Mouse (Mus musculus): Measurements from ENCODE around the gene Abca8a.

The Abca8a gene

DNA sequence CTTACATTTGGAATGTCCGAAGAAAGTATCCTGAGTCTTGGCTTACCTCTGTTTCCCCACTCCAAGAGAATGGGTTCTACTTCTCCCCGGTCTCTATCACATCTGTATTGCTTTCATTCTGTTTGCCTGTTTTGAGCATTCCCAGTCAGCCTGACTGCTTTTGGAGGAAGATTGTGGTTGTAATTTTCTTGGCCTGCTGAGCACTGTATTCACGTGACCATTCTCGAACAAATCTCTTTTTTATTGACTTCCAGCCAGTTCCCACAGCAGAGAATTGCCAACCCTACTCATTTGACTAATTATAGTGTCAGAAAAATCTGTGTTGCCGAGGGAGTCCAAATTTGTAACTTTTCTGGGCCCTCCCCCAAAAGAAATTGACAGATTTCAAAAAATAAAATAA is at the start of gene Abca8a:
TSS of gene Abca8a (minus strand) at position 121 of the 400 bp plus-strand sequence.
- in situ Hi-C loops (cut with MboI; ENCODE audit: low pct_unique_long_range_greater_than_20kb in 1 of 2, low sequenced_read_pairs in 2 of 2, unreplicated experiment in 1 of 2) = no loop called here

DNA sequence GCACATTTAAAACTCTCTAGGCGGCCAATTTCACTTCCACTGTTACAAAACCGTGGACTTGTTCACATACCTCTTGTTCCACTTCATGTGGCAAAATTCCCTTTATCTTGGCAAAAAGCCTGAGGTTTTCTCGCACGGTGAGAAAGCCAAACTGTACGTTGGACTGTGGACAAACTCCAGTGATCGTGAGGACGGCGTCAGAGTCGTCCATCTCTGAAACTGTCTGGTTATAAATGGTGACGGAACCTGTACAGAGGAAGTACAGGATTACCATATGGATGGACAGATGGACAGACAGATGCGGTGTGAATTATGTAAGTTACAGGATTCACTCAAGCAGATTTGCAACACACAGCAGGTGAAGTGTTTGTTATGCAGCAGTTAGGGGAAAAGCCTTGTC is 49.6 kb upstream of the Abca8a start:
- in situ Hi-C loops (cut with MboI; ENCODE audit: low pct_unique_long_range_greater_than_20kb in 1 of 2, low sequenced_read_pairs in 2 of 2, unreplicated experiment in 1 of 2) = no loop called here

- in situ Hi-C loops (cut with MboI; ENCODE audit: low pct_unique_long_range_greater_than_20kb in 1 of 2, low sequenced_read_pairs in 2 of 2, unreplicated experiment in 1 of 2) = no loop called here
These were observed 35.0 kb upstream of the Abca8a start for GRCm38 (mm10) chr11:110130760-110131159.

DNA sequence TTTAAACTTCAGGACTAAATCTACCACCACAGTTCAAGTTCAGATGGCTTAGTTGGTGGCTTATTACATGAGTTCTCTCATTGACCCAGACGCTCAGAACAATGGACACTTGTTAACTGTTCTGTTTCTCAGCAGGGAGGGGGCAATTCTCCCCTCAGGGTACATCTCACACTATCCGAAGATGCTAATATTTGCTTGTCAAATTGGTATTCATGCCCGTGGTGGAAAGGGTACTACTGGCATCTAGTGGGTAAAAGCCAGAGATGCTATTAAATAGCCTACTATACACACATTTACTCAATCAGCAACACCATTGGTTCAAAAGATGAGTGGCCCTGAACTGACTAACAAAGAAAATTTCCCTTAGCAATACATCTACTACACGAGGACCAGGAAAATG is 15.4 kb upstream of the Abca8a start:
- in situ Hi-C loops (cut with MboI; ENCODE audit: low pct_unique_long_range_greater_than_20kb in 1 of 2, low sequenced_read_pairs in 2 of 2, unreplicated experiment in 1 of 2) = no loop called here

GRCm38 (mm10) chr11:110101437-110101836 is 5.7 kb upstream of the Abca8a start:
- in situ Hi-C loops (cut with MboI; ENCODE audit: low pct_unique_long_range_greater_than_20kb in 1 of 2, low sequenced_read_pairs in 2 of 2, unreplicated experiment in 1 of 2) = no loop called here

DNA sequence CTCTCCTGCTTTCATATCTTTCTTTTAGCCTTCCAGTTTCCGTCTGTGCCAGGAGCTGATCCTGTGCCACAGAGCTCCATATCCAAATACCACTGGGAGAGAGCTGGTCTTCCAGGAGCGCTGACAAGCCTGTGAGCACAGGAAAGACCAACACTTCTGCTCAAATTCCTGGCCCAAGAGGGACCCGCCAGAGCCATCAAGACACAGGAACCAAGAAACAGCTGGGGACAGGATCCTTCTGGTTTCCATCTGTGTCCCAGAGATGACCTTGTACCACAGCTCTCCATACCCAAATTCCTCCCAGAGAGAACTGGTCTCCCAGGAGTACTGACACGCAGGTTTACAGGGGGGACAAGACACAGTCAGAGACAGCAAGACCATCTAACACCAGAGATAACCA is 3.1 kb upstream of the Abca8a start:
- in situ Hi-C loops (cut with MboI; ENCODE audit: low pct_unique_long_range_greater_than_20kb in 1 of 2, low sequenced_read_pairs in 2 of 2, unreplicated experiment in 1 of 2) = no loop called here

GRCm38 (mm10) chr11:110097465-110097864 is 1.7 kb upstream of the Abca8a start:
- in situ Hi-C loops (cut with MboI; ENCODE audit: low pct_unique_long_range_greater_than_20kb in 1 of 2, low sequenced_read_pairs in 2 of 2, unreplicated experiment in 1 of 2) = no loop called here

GRCm38 (mm10) chr11:110094846-110095380 is 865 bp downstream of the Abca8a start:
- in situ Hi-C loops (cut with MboI; ENCODE audit: low pct_unique_long_range_greater_than_20kb in 1 of 2, low sequenced_read_pairs in 2 of 2, unreplicated experiment in 1 of 2) = no loop called here

DNA sequence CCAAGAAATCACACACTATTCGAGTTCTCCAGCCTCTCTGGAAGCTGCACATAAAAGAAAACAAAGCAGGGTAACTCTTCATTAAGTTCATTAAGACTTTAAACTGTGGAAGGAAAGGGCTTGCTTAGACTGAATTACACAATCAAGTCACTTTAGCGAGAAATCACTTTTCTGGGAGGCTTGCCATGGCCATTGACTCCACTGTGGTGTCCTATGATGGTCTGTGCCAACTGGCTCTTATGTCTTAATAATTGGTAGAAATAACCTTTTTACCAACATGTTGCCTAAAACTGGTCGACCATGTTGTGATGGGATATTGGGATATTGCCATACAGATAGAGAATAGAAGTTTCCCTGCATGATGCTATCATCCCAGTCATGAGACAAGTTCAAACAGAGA is 1.5 kb downstream of the Abca8a start:
- in situ Hi-C loops (cut with MboI; ENCODE audit: low pct_unique_long_range_greater_than_20kb in 1 of 2, low sequenced_read_pairs in 2 of 2, unreplicated experiment in 1 of 2) = no loop called here

- in situ Hi-C loops (cut with MboI; ENCODE audit: low pct_unique_long_range_greater_than_20kb in 1 of 2, low sequenced_read_pairs in 2 of 2, unreplicated experiment in 1 of 2) = no loop called here
These were observed 4.5 kb downstream of the Abca8a start for GRCm38 (mm10) chr11:110091328-110091727.

DNA sequence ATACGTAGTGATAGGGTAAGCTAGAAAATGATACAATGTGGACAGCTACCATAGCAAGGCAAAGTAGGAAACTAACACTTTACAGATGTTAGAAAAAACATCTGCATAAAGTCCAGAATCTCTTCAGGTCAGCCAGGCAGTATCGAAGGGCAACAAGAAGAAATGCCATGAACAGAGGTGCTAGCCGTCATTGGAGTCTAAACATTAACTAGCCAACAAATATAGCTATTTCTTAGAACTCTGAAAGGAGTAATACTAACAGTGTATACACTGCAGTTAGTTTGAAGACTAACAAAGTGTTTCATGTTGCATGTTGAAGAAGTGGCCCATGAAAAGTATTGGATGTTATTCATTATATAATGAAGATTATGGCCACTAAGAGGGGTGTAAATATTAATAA is 23.6 kb downstream of the Abca8a start:
- in situ Hi-C loops (cut with MboI; ENCODE audit: low pct_unique_long_range_greater_than_20kb in 1 of 2, low sequenced_read_pairs in 2 of 2, unreplicated experiment in 1 of 2) = no loop called here

DNA sequence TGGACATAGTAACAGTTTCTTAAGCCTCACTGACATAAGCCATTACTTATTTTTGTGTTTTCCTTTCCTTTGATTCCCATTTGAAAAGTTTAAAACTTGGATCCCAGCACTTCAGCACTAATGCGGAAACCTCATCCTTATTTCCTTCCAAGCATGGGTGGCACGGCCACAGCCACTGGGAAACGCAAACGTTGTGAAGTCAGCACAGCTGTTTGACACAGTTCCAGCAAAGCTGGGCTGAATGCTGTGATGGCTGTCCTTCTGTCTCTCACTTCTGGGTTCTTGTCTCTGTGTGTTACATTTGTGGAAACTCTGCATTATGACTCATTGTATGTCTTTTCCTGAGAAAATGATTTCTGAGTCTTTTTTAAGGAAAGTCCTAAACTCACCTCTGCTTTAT is 34.7 kb downstream of the Abca8a start:
- in situ Hi-C loops (cut with MboI; ENCODE audit: low pct_unique_long_range_greater_than_20kb in 1 of 2, low sequenced_read_pairs in 2 of 2, unreplicated experiment in 1 of 2) = no loop called here

DNA sequence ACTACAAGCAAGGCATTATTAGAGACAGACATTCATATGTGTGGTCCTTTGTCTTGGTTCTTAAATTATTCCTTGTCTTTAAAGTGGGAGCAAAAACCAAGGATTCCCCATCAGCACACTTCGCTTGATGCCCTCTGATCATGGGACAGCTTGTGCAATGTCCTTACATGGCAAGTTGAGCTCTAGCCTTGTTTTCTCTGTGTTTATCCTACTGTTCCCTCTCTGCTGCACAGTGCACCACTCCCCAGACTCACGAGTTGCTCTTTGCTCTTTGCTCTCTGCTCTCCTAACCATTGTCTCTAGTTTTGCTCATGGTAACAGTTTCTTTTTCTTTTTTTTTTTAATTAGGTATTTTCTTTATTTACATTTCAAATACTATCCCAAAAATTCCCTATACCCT is 35.7 kb downstream of the Abca8a start:
- in situ Hi-C loops (cut with MboI; ENCODE audit: low pct_unique_long_range_greater_than_20kb in 1 of 2, low sequenced_read_pairs in 2 of 2, unreplicated experiment in 1 of 2) = no loop called here

DNA sequence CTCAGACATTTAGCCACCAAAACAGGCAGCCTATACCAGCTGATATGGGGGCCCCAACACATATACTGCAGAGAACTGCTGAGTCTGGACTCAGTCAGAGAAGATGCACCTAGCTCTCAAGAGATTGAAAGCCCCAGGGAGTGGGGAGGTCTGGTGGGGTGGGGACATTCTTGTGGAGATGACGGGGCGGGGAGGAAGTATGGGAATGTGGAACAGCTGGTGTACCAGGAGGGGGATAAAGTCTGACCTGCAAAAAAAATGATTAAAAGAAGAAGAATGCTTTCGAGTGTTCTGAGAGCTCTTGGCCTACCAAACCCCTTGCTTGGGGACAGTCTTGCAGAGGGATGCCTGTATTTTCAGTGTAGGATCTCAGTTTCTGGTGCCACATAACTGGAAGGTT is 42.1 kb downstream of the Abca8a start:
- in situ Hi-C loops (cut with MboI; ENCODE audit: low pct_unique_long_range_greater_than_20kb in 1 of 2, low sequenced_read_pairs in 2 of 2, unreplicated experiment in 1 of 2) = no loop called here

DNA sequence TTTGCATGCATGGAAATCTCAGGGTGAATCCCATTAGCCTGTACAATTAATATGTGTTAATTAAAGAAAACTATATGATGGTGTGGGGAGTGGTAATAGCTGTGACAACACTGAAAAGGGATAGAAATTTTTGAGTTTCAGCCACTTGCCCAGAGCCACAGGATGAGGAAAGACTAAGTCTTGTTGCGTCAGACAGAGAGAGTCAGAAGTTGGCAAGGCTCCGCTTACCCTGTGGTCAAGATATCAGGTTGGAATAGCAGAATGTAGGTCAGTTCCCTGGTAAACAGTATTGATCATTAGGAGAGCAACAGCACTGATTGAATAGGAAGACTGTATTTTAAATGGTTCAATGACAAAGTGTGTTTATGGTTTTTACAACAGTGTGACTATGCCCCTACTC is 58.0 kb downstream of the Abca8a start:
- in situ Hi-C loops (cut with MboI; ENCODE audit: low pct_unique_long_range_greater_than_20kb in 1 of 2, low sequenced_read_pairs in 2 of 2, unreplicated experiment in 1 of 2) = no loop called here

- in situ Hi-C loops (cut with MboI; ENCODE audit: low pct_unique_long_range_greater_than_20kb in 1 of 2, low sequenced_read_pairs in 2 of 2, unreplicated experiment in 1 of 2) = no loop called here
These were observed 66.7 kb downstream of the Abca8a start for GRCm38 (mm10) chr11:110028913-110029695.

DNA sequence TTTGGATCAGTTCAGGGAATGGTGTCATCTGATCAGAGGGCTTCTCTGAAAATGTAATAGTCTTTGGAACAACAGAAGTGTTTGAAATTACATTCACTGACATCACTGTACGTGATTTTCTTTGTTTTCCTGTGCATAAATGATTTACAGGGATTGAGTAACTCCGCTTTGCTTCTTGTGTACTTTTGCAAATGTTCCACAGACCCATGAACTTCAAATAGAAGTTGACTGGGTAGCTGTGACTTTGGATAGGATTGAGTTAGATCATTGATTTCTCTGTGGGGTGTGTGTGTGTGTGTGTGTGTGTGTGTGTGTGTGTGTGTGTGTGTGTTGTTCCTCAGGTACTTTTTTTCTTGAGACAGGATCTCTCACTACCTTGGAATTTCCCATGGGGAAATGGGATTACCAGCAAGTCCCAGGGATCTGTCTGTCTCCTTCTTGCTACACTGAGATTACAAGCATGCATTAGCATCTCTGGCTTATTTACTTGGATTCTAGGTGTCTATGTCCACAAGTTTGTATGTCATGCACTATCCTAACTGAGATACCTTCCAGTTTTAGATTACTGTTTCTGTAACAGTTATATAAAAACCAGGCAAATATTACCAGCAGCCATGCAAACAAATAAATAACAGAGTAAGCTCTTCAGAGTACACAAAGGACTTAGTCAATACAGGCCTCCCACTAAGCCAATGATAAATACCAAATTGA is 84.8 kb downstream of the Abca8a start:
- in situ Hi-C loops (cut with MboI; ENCODE audit: low pct_unique_long_range_greater_than_20kb in 1 of 2, low sequenced_read_pairs in 2 of 2, unreplicated experiment in 1 of 2) = no loop called here

DNA sequence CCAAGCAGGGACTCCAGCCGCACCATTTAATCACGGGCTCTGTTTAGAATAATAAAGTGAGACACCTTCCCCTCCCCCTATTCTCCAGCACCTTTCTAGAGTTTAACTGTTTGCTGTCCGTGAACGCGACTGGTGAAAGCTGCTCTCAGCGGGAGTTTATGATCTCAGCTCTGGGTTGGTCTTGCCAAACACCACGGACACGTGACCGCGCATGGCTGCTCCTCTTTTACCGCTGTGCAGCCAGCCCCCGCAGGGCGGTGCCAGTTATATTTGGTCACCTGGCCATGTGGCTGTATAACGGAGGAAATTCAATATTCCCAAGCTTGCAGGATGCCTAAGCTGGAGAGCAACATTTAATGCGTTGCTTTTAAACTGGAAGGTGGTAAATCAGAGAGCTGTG is 100.2 kb downstream of the Abca8a start, which contains the start of gene Abca8b:
TSS of gene Abca8b (minus strand) at position 222 of the 400 bp plus-strand sequence.
- in situ Hi-C loops (cut with MboI; ENCODE audit: low pct_unique_long_range_greater_than_20kb in 1 of 2, low sequenced_read_pairs in 2 of 2, unreplicated experiment in 1 of 2) = no loop called here

DNA sequence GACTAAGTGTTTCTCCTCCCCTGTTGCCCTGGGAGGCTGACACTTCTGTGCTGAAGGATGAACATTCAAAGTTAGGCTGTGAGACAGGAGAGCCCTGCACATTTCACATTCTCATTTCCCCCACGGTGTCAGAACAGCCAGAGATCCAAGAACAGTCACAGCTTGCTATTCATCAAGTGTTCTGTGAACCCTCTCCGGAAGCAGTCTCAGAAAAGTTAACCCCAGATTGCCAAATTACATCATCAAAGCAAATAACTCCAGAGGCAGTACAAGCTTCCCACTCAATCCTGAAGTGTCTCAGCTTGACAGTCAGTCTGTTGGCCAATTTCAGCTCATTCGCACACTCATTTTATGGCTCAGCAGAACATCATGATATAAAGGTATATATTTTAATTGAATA is 100.8 kb downstream of the Abca8a start:
- in situ Hi-C loops (cut with MboI; ENCODE audit: low pct_unique_long_range_greater_than_20kb in 1 of 2, low sequenced_read_pairs in 2 of 2, unreplicated experiment in 1 of 2) = no loop called here

GRCm38 (mm10) chr11:109994014-109994413 is 101.8 kb downstream of the Abca8a start:
- in situ Hi-C loops (cut with MboI; ENCODE audit: low pct_unique_long_range_greater_than_20kb in 1 of 2, low sequenced_read_pairs in 2 of 2, unreplicated experiment in 1 of 2) = no loop called here

All from mouse embryonic stem cell (cell line).